11 mouse cellular contexts compared by ENCODE assay signal in genomic region chr14:76488101-76489044, GRCm38 (mm10).
DNase-seq lines count a peak whose midpoint lies in the region; ATAC-seq and TF ChIP-seq lines count a peak whose summit lies in the region.
"Had no signal": no experiment of that assay in that cellular context is flagged by ENCODE, and none has a peak within 500 bp of the region (broad histone marks: within the 10 kb centered on the region; RNA-seq: fewer than 3 reads in every experiment).

No protein-coding gene starts in this region.

- H3K4me1 ChIP-seq in thymus, adult 2 months (replicated peaks; ENCODE audit: control insufficient read depth, insufficient read depth, low read length): no peaks in the 10 kb centered on the region
- peaks cover 20% of the 10 kb centered on the region for H3K4me1 ChIP-seq in limb, embryonic 14.5 days (ENCODE audit: control insufficient read depth, insufficient read depth, low read length)

- H3K27me3 ChIP-seq in thymus, adult 2 months (ENCODE audit: control insufficient read depth, insufficient read depth, low read length): no peaks in the 10 kb centered on the region
- no peaks in the 10 kb centered on the region for H3K27me3 ChIP-seq in limb, embryonic 14.5 days (ENCODE audit: control insufficient read depth, insufficient read depth, low read length)

- TF ChIP-seq CTCF in thymus, adult 2 months (IDR thresholded peaks at IDR 0.05; ENCODE audit: borderline replicate concordance, control insufficient read depth, extremely low read depth, insufficient read depth, low read length, poor library complexity): 0 out of 2 replicates have a peak, but pooled peaks have one; percentile 8

- no peak for DNase-seq in frontal cortex, adult 2 months (ENCODE audit: extremely low spot score in 1 of 2, low spot score in 1 of 2)
- DNase-seq in thymus, adult 2 months: no peak
- DNase-seq in thymus, postnatal 14 days: no peak
- DNase-seq in limb, embryonic 14.5 days (ENCODE audit: low spot score): no peak
- DNase-seq in yolk sac, embryonic 10.5 days (ENCODE audit: low spot score): peak; percentile 68
- DNase-seq in retina, embryonic 14.5 days (ENCODE audit: low spot score): no peak
- DNase-seq in adrenal gland, postnatal 36 days: no peak
- DNase-seq: B cell, adult 2 months; heart, adult 2 months; lung, postnatal 4 days had no signal

- H3K4me2 ChIP-seq in limb, embryonic 14.5 days (replicated peaks; ENCODE audit: low read depth, low read length, severe bottlenecking): no peak overlapping the region; the same call in 1 of the 2 replicates

- WGBS in thymus, adult 2 months: 86% methylated on average over 18 of the region's 18 CpGs
- 31% methylated on average over 18 of the region's 18 CpGs for WGBS in limb, embryonic 14.5 days

- no peak for TF ChIP-seq POLR2A in thymus, adult 2 months (IDR thresholded peaks at IDR 0.05; ENCODE audit: control insufficient read depth, extremely low read depth, insufficient read depth, low read length, poor library complexity)
- no peak for TF ChIP-seq POLR2A in limb, embryonic 14.5 days (IDR thresholded peaks at IDR 0.05; ENCODE audit: borderline replicate concordance, extremely low read depth, insufficient read depth, insufficient read length)

- 0 out of 2 replicates have a peak overlapping the region, but pooled peaks have one; percentile 1 for H3K9ac ChIP-seq in limb, embryonic 14.5 days (ENCODE audit: low read depth, low read length, severe bottlenecking)

- H3K27ac ChIP-seq in thymus, adult 2 months (ENCODE audit: control insufficient read depth, insufficient read depth, low read length): no peak overlapping the region; the same call in 1 of the 2 replicates
- peak overlapping the region; percentile 84 for H3K27ac ChIP-seq in limb, embryonic 14.5 days (replicated peaks; ENCODE audit: low read depth, low read length)
- H3K27ac ChIP-seq: heart, adult 2 months had no signal

- no peak overlapping the region for H3K4me3 ChIP-seq in thymus, adult 2 months (ENCODE audit: control insufficient read depth, insufficient read depth, low read length)
- H3K4me3 ChIP-seq in limb, embryonic 14.5 days (replicated peaks; ENCODE audit: low read length): no peak overlapping the region
- H3K4me3 ChIP-seq: heart, adult 2 months had no signal

- H3K9me3 ChIP-seq in limb, embryonic 14.5 days (ENCODE audit: control insufficient read depth, low read length): no peaks in the 10 kb centered on the region

- no peaks in the 10 kb centered on the region for H3K36me3 ChIP-seq in thymus, adult 2 months (ENCODE audit: control insufficient read depth, insufficient read depth, low read length)
- no peaks in the 10 kb centered on the region; the same call in 1 of the 2 replicates for H3K36me3 ChIP-seq in limb, embryonic 14.5 days (ENCODE audit: control insufficient read depth, insufficient read depth, low read length)

- peak; percentile 79 for ATAC-seq in frontal cortex, adult (ENCODE audit: low TSS enrichment)
- peak; percentile 47; the same call in 1 of the 2 replicates for ATAC-seq in limb, embryonic 14.5 days (ENCODE audit: low FRiP score, low read depth)
